Mouse (Mus musculus) adrenal gland, postnatal 4 days (tissue): ENCODE measurements around the gene 2410137M14Rik. TPM values are rescaled to one million over a fixed set of nuclear protein-coding genes. Genes with fewer than 3 reads are reported as not detected.
"Not testable (repeated sequence)": the region's sequence is repeated elsewhere in the genome, so short reads cannot be mapped to it uniquely, and the experiment has no call there.

Experiments
- DNase-seq, 2 experiments: peaks; one replicate each; pipeline ENCODE4 v3.0.0; 2021 to 2022; ENCODE audit warnings: low spot score in 2 of 2, mixed read lengths in 2 of 2
- long read RNA-seq, 2 experiments: library from polyadenylated mRNA; stranded (forward); transcript quantifications; one replicate each; pipeline ENCODE4 v2.0.0; 2021
- total RNA-seq, 2 experiments: library from RNA; stranded (reverse); gene quantifications; 2 replicates each; pipeline ENCODE4 v1.2.3; 2021

Gene 2410137M14Rik
- not detected for total RNA-seq
- long read RNA-seq, experiment 1 = 0 reads
- long read RNA-seq, experiment 2 = 0 reads

DNA sequence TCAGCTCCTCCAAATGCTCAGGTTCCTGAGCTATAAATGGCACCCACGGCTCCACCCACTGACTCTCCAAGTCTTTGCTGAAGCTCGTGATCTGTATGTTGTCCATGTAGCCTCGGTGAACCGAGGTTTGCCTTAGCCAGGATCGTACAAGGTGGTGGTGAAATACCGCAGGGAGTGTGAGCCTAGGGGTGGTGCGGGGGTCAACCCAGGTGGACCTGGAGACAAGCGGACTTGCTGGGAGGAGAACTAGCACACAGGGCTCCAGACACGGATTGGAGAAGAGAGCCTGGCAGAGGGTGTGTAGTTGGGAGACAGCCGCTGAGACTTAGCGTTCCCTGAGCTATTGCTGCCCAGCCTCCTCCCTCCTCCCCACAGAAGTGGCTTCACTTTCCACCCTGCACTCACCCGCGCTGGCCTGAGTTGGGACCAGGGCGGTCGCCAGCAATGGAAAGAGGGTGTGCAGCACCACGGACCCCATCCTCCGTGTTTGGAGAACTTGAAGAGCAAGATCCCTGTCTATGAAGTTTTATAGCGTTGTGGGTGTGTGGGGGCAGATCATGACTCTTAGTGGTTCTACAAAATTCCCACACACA, at the start of gene 2410137M14Rik:
Gene 2410137M14Rik, minus strand, starts transcription at position 17 of the 593 bp plus-strand sequence.
- DNase-seq = no peak

DNA sequence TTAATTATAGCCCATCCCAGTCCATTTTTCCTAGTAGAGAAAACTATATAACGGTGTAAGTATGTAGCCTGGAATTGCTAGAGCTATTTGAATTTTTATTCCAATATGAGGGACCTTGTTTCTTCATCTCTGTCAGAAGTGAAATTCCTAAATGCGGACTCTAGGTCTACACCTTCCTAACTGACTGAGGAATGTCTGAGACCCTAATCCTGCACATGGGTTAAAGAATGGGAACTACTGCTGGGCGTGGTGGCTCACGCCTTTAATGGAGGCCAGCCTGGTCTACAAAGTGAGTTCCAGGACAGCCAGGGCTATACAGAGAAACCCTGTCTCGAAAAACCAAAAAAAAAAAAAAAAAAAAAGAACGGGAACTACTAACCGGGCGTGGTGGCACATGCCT, 48.1 kb upstream of the 2410137M14Rik start:
- no peak for DNase-seq

DNA sequence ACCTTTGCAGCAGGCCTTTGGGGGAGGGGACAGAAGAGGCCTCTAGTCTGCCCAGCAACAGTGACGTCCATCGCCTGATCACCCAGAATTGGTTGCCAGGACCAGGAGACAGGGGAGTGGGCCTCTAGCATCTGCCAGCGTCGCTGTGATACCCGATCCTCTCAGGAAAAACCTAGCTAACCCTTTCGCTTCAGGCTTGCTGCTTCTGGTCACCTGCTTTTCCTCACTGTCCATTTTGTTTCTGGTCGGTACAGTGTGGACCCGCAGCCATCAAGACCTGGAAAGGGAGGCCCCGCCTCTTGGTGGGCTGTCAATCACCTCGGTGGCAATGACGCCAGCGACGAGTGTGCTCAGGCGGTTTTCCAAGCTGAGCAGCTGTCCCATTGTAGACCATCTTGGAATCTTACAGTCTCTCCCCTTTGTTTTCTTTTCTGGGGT, 47.7 kb upstream of the 2410137M14Rik start:
- peak; percentile 50 to 70 for DNase-seq

GRCm38 (mm10) chr17:37028212-37028611, 47.2 kb upstream of the 2410137M14Rik start:
- no peak for DNase-seq

GRCm38 (mm10) chr17:37027486-37027885, 46.4 kb upstream of the 2410137M14Rik start:
- no peak for DNase-seq

GRCm38 (mm10) chr17:37026425-37026824, 45.4 kb upstream of the 2410137M14Rik start:
- no peak for DNase-seq

GRCm38 (mm10) chr17:37022628-37023576, 41.9 kb upstream of the 2410137M14Rik start, which contains the start of gene Mog:
Gene Mog (minus strand): TSS chr17:37023398.
- no peak for DNase-seq

DNA sequence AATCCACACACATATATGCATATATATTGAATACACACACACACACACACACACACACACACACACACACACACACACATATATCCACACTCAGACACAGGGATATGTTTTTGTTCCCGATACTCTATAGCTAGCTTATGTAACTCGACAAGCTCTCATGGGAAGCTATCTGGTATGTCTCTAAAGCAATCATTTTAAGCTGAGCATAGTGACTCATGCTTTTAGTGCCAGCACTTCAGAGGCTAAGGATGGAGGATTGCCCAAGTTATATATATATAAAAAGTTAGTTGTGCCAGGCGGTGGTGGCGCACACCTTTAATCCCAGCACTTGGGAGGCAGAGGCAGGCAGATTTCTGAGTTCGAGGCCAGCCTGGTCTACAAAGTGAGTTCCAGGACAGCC, 38.2 kb upstream of the 2410137M14Rik start:
- not testable (repeated sequence) for DNase-seq

DNA sequence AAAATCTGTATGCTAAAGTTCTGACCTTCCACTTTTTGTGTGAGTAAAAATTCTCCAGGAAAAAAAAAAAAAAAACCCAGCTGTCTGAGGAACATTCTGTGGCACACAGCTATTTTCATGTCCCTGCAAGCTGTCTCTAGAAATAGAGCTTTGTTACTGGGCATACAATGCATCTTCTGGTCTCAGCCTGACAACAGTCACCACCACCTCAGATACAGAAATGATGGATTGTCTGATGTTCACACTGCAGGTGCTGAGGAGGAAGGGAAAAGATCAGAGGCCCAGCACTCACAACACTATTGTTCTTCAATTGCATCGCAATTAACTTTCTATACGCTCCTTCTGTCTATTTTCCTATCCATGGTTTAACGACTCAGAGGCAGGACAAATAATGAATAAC, 37.3 kb upstream of the 2410137M14Rik start:
- no peak for DNase-seq

DNA sequence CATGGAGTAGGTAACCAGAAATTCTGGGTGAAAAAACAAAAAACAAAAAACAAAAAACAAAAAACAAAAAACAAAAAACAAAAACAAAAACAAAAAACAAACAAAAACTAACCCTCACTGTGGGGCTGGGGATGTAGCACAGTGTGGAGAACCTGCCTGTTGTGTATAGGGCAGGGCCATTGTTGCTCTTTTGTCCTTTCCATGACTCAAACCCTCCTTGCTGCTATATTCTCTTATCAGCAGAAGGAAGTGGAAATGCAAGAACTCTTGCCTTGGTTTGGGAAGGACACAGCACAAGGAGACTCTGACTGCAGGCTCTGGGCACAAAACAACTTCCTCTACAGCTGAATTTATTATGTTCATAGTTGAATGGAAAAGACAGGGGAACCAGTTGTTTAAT, 35.3 kb upstream of the 2410137M14Rik start:
- DNase-seq = no peak

- DNase-seq = no peak
Observed at GRCm38 (mm10) chr17:37012141-37012540, 31.1 kb upstream of the 2410137M14Rik start.

DNA sequence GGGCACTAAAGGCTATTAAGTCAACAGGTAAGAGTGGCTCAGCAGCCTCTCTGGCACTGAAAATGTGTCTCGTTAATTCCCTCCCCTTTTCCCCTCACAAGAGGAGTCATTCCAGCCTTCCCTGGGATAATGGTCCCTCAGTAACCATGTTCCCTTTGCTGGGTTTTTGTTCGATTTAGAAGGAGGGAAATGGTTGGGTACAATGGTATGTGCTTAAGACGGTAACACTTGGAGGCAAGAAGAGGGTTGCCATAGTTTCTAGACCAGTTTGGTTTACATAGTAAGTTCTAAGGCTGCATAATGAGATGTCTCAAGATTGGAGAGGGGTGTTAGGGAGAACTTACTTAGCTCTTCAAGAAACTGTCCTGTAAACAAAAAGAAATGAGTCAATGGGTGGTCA, 30.7 kb upstream of the 2410137M14Rik start:
- DNase-seq = no peak

GRCm38 (mm10) chr17:37009460-37010042, 28.5 kb upstream of the 2410137M14Rik start:
- DNase-seq = no peak

- DNase-seq = no peak
Observed at GRCm38 (mm10) chr17:37008161-37008560, 27.1 kb upstream of the 2410137M14Rik start.

- DNase-seq = no peak
Observed at GRCm38 (mm10) chr17:37003366-37003765, 22.3 kb upstream of the 2410137M14Rik start.

- peak in 1 of 2 experiments; percentile 15 for DNase-seq
Observed at GRCm38 (mm10) chr17:37002364-37003330, 21.6 kb upstream of the 2410137M14Rik start.

- no peak for DNase-seq
Observed at GRCm38 (mm10) chr17:37000863-37001262, 19.8 kb upstream of the 2410137M14Rik start, which contains the start of gene Zfp57. Gene Zfp57 (plus strand): TSS chr17:37001163.

GRCm38 (mm10) chr17:36998477-36998876, 17.4 kb upstream of the 2410137M14Rik start:
- DNase-seq = no peak

DNA sequence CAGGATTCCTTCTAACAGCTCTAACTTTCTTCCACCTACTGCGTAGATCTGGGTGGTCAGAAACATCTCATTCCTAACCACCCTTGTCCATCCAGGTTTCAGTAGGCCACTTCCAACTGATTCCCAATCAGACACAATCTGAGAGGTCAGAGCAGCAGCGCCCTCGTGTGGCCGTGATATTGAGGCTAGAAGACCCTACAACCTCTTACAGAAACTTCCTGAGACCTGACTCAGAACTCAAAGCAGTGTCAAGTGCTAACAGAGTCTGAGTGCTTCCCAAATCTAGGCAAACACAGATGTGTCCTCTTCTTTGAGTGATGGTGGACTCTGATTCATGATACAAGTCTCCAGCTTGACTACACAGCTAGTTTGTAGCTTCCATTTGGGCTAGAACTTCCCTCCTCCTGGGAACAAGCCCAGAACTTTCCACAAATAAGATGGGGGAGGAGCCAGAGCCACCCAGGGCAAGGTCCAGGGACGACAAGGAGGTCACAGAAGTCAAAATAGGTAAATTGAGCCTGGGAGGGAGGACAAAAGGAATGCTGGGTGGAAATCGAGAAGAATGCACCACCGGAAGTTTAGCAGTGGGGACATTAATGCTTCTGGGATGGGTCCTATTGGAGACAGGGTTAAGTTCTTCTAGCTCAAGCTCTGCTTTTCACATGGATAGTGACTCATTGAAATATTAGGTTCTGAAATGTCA, 16.1 kb upstream of the 2410137M14Rik start:
- peak; percentile 57 to 63 for DNase-seq

DNA sequence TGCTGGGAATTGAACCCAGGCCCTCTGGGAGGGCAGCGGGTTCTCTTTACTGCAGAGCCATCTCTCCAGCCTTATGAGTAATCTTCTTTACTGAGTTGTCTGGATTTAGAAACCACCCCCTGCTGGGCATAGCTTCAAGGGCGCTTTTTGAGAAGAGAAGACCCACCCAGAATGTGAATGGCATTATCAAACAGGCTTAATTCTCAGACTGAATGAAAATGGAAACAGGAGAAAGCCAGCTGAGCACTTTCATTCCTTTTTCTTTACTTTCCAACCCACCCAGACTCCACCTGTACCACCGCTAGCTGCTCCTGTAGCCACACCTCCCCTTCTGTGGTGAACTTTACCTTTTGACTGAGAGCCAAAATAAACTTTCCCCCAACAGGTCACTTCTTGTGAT, 14.4 kb upstream of the 2410137M14Rik start:
- DNase-seq = no peak
